Mouse (Mus musculus) CH12F3 (cell line): ENCODE data around the gene Swt1.

Experiments used
- in situ Hi-C: fragments of 300-500 bp; cut with MboI; formaldehyde crosslinking; loops from 2 replicates; pipeline ENCODE4 v1.14.3; 2020; ENCODE audit warnings: low sequenced_read_pairs

Swt1 gene

DNA sequence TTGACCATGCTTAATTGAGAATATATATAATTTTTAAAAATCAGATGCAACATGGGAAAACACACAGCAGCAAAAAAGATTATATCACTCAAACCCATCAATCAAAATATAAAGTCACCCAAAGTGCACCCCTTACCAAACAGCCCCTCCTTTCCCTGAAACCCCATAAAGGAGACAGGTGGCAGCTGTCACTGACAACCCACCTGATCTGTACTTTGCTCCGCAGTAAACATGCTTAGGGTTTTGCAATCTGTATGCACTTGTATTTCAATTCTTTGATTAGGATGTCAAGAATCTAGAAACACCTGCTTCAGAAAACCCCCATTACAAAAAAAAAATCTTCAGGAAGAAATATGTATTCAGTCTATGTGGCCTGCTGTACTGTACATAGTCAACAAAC is 102.9 kb downstream of the Swt1 start:
- in situ Hi-C loops: no loop called here

DNA sequence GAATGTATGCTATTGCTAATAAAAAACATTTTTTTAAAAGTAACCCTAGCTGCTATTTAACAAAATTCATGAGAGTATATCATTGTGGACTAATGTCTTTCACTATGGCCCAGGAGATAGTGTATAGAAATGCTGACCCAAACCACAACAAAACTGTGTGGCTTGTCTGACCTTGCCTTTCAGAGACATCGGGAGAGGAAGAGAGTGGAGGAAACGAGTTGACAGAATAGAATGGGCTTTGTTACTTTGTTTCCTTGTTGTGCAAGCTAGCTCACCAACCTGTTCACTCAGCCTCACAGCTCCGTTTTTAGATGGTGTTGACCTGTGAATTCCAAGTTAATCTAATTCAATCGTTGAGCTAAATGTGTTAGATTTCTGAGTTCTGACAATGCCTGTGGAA is 107.8 kb downstream of the Swt1 start:
- in situ Hi-C loops: no loop called here

- in situ Hi-C loops: no loop called here
Measured at GRCm38 (mm10) chr1:151319267-151319666, 109.0 kb downstream of the Swt1 start.
